Mouse (Mus musculus): ENCODE measurements at regions not wholly inside any gene's neighbourhood (a gene's known extent, or its start where the extent isn't known, plus 50 kb on each side); places are given as distances from the start of the nearest gene placed in this dataset.

DNA sequence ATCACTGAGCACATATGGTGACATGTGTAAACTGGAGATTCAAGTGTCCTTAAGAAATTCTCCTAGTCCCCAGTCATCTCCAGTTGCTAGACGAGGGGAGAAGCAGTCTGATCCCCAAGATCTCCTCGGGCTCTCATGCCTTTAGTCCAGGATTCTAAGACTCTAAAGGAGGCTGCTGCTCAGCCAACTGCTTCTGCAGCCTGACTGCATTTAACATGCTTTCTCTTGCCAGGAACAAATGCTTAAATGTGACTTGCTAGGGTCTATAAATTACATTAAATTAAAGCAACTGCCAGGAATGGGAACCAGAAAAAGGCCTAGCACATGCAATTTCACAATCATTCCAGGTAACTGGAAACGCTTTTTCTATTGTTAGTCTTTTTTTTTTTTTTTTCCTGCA lies 599.8 kb upstream of the Gcfc2 start:
- no peak for DNase-seq

DNA sequence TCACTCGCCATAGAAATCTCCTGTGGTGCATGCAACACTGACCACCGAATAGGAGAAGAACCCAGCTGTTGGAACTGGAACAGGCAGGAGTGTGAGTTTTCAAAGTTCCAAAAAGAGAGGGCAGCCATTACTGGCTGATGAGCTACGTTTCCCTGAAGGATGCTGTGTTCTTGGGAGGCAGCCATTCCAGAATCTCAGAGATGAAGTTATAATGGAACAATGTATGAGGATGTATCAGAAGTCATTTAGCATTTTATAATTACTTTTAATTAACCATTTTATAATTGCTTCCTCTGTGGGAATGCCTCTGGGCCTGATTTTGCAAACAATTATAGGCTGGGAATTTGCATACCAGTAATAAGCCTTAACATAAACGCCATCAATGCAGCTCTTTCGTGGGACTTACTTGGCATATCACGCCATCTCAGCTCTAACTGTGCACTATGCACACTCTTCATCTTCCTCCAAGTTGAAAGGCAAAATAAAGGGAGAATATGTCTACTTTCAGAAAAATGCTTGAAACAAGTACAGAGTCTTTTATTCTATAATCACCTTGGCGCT lies 559.4 kb upstream of the Gcfc2 start:
- no peak for DNase-seq

DNA sequence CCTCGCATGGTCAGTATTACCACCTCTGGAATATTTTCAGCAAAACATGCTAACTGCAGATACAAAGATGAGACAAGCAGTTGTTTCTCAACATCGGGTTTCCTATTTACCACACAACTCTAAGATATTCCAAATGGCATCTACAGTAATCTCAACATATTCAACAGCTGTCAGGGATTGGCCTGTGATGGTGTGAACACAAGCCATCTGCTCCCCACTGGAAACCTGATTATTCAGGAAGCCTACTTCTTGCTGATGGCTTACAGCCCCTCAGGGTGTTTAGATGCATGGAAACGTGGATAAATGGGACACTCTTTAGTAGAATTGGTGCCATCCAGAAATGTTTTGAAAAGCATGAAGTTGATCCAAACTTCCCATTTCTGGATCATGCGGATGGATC lies 535.0 kb upstream of the Gcfc2 start:
- DNase-seq = no peak

DNA sequence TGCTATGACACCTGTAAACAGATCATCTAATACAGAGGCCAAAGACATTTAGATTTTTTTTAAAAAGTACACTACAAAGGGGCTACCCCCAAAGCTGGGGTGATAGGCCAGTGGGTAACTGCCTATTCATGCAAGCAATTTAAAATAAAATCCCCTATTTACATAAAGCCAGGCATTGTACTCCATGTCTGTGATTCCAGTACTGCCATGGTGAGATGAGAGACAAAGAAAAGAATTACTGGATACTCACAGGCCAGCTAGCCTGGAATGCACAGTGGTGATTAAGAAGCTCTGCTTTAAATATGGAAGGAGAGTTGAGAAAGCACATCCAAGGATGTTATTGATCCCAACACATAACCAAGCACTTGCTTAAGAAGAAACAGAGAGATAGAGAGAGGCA lies 520.3 kb upstream of the Gcfc2 start:
- DNase-seq = no peak

DNA sequence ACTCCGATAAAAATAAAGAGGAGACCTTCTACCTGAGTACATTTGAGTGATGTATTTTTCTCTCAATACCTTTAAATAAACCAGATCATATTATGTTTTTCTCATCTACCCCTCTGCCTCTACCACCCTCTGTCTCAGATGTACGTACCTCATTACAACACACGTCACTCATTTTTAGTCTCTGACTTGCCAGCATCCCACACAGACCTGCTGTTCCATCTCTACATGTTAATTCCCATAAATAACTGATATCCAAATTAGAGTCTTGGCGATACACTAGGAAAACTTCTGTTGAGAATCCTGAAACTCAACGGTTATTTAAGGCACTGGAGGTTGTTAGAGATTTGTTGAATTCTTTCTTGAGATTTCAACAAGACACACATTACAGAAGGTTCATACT lies 509.9 kb upstream of the Gcfc2 start:
- DNase-seq = no peak

DNA sequence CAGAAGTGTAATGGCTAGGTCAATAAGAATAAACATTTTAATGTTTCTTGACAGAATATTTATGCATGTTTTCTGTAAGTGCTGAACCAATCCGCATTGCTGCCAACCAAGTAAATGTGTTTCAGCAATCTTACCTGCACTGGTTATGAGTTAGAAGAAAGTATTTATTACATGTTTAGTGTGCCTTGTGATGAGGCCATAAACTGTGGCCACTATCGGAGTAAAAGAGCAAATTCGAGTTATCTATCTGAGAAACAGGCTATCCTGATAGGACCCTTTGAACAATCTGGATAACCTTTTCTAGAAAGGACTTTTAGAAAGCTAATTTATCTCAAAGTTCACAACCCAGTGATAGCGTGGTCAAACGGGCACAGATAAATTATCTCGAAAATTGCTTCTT lies 488.7 kb upstream of the Gcfc2 start:
- DNase-seq = no peak

DNA sequence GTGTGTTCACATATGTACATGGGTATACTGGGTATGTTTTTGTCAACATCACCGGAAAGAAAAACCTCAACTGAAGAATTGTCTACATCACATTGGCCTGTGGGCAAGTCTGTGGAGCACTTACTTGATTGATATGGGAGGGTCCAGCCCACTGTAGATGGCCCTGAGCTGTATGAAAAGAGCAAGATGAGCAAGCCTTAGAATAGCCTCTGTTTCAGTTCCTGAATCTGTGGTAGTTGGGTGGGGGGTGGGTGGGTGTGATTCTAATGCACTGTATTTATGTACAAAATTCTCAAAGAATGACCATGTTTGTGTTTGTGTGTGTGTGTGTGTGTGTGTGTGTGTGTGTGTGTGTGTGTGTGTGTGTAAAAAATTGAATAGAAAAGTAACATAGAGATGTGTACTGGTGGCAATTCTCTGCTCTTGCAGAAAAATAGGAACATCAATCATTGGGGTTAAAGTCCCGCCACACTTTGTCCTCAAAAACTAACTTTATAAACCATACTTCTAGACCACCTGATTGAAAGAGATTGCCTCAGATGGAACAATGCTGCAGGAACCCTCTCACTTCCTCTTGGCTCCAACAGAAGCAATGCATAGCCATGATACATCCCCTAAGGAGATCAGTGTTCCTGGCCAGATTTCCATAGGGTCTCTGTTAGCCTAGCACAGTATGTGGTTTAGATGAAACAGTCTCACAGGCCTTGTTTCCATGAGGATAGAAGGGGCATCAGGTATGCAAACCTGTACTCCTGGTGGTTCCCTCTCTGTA lies 484.3 kb upstream of the Gcfc2 start:
- no peak for DNase-seq

DNA sequence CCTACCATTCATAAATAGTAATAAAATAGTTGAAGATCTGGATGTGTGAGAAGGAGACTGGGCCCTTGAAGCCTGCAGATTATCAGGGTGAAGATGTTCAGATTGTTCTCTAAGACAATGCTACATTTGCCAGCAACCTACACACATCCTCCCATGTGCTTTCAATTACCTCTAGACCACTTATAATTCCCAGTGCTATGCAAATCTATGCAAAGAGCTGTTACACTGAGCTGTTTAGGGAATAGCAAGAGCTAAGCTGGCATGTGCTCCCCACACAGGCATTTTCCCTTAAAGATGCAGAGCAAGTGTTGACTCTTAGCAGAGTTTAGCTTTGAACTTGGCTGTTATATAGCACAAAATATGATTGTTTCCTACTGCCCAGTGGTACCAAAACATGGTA lies 482.1 kb upstream of the Gcfc2 start:
- DNase-seq = no peak

DNA sequence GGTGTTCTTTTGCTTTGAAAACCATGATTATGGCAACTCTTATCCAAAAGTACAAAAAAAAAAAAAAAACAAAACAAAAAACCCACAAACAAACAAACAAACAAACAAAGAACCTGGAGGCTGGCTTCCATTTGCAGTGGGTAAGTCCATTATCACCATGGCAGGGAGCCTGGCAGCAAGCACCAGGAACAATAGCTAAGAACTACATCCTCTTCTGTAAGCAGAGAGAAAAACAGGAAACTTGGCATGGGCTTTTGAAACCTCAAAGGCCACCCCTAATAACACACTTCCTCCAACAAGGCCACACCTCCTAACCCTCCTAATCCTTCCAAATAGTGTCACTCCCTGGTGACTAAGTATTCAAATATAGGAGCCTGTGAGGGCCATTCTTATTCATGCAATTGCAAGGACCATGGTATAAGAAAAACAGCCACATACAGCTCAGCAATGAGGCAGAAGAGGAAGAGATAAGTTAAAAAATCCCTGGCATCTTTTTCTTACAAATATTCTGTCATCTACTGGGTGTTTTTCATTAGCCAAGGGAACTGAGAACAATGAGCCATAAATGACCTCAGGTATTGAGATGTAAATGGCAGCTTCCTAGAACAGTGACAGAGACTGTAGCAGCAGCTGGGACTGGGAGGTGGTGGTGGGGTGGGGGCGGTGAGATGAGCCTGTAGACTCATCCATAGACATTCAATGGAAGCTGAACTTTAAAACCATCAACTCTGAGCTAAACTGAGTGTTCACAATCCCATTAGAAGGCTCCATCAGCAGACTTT lies 477.3 kb upstream of the Gcfc2 start:
- no peak for DNase-seq

DNA sequence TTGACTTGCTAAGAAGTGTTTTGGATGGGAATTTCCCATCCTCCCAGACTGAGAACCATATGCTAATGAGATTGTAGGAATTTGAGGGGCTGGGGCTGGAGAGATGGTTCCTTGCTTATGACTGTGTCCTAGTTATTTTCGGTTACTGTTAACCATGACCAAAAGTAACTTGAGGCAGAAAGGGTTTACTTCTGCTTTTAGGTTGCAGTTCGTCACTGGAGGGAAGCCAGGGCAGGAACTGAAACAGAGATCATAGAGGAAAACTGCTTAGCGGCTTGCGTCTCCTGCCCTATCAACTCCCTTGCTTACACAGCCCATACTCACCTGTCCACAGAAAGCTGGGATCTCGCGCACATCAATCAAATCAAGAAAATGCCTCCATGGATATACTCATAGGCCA lies 475.8 kb upstream of the Gcfc2 start:
- no peak for DNase-seq

DNA sequence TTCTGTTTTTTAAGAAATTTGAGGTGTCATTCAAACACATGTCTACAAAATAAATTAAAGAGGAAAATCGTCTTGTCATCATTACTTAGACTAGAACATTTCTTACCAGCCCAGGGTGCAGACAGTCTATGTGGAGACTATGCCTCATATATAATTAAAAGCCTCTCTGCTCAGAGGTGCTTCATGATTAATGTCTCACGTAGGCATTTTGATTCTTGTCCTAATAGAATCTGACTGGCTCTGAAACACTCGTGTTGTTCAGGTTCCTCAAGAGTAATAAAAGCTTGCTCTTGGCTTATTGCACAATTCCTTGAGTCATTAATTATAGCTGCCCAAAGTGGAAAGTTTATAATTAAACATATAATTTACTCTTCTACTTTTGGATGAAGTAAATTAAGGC lies 475.1 kb upstream of the Gcfc2 start:
- DNase-seq = no peak

DNA sequence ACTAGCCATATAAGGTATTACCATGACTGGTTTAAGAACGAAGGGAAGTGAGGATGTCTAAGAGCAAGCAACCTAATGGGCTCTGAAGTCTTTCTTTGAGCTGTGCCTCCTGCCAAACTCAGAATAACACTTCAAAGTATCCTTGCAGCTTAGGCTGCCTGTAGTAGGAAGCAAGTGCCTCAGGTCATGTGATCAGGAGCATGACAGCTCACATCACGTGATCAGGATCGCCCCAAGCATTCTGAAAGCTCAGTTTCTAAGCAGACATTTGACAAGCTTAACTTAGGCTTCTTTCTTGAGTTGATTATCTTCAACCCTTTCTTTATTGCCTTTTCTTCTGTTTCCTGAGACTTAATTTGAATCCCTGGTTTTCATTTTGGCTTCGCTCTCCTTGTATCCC lies 462.4 kb upstream of the Gcfc2 start:
- DNase-seq = no peak

DNA sequence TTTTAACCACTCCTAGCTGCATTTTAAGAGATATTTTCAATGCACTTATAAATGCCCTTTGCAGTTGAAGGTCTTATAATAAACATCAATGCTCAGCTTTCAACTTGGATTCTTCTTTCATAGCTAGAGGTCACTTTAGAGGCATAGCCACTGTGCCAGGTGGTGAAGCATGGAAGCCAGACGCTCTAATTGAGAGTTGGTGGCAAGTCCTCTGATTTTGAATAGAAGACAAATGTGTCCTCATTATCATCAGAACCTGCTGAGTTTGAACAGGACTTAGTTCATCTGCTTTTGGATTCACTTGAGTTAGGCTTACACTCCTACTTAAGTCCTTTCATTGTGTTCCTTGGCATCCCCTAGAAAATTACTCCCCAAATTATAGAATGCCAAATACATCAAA lies 459.0 kb upstream of the Gcfc2 start:
- DNase-seq = no peak

DNA sequence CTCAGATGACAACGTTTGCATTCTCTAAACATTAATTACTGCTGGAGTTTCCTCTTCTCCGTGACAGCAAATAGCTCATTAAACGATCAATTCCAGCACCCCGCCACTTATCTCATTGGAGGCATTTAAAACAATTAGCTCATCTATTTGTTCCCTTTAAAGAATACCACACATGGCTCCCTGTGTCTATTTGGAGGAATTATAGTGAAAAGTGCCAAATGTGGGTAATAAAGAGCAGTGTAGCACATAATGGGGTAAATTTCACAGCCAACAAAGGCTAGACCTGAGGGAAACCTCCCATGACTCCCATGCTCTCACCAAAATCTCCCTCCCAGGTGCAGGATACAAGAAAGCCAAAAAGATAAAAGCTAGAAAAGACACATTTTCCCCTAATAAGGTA lies 456.9 kb upstream of the Gcfc2 start:
- DNase-seq = no peak

DNA sequence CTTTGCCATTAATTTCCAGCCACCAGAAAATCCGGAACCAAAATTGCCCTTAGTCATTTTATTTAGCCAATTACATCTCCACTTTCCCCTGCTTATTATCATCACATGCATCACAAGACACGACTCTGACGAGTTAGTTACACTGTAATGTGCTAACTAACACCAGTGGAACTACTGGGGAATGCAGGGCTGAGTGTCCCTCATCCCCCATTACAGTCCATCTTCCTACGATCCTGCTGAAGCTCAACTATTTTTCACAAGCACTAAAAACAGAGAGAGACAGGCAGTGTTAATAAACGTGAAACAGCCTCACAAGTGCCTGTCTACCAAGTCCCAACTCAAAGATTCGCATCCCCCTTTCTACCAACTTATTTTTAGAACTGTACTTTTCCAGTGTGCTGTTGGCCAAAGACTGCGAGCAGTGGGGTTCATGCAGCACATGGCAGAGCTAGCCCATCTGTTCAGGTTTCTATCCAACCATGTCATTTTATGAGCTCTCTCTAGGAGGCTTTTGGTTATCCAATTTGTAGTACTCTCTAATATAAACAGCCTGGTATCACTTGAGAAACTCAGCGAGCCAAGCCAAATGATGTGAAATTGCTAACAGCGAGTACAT lies 452.0 kb upstream of the Gcfc2 start:
- DNase-seq = no peak

DNA sequence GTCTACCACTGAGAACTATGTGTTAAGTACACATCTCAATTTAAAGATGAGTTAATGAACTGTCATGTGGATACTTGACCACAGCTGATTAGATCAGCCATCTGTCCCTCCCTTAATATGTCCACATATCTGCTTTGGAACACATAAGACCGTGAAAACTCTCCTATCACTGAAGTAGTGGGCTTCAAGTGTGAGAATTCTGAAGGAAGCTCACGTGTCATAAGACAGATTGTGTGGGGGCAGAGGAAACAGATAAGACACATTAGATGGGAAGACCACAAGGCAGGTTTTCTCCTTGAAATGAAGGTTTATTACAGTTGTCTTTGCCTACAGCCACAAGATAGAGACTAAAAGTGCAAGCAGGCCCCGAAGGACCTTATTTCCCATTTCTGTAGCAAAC lies 451.0 kb upstream of the Gcfc2 start:
- no peak for DNase-seq

DNA sequence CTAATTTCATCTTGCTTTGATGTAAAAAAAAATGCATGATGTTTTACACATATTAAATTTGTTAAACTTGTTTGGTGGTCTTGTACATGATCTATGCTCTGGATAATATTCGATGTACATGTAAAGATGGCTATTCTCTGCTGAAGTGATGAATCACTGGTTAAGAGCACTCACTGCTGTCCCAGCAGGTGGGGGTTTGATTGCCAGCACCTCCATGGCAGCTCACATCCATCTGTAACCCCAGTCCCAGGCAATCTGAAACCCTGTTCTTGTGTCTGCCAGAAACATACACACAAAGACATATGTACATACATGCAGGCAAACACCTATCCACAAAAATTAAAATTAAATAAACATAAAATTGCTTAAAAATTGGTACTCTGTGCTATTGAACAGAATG lies 448.7 kb upstream of the Gcfc2 start:
- no peak for DNase-seq

DNA sequence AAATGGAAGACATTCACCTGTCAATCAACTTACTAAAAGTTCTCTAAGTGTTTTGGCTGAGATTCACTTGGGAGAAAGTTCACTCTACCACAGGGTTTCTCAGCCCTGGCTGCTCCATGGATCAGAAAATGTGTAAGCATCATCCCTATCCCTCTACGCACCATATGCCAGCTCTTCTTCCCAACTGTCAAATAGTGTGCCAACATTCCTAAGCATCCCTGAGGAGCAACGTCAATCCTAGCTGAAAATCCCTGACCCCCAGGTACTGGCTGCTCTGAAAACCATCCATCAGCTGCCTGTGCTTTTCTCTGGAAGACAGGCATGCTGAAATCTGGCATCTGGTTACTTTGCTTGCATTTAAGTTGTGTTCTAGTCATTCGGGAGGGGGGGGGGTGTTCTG lies 436.5 kb upstream of the Gcfc2 start:
- no peak for DNase-seq

DNA sequence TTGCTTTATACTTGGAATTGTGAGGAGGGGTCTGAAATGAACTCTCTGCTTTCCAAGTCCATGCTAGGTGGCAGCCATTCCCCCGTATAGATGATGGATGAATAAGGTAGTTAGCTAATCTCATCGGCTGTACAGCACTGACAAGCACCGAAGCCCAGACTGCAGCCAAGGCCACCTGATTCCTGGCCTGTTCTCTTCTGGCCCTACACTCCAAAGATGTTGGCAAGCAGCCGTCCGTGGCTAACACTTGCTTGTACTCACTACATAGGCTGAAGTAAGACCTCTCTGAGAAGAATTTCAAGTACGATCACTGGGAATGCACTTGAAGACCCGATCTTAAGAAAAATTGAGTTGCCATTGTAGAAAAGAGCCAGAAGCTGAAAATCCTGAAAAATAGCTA lies 427.2 kb upstream of the Gcfc2 start:
- DNase-seq = peak; percentile 13

DNA sequence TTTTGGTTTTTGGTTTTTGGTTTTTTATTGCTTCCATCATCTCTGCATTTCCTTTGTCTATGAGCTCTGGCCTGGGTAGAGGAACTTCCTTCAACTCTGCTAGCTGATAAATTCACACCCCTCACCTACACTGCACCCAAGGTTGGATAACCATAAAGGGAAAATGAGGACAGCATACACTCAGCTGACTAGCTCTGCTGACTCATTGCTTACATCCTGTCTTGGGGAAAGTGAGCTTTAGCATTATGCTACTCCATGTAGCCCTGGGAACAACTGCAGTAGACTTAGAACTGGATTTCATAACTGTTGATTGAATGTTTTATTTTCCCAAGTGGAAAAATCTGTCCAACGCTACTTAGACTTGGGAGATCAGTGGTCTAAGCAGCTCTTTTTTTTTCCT lies 406.3 kb upstream of the Gcfc2 start:
- DNase-seq = no peak

DNA sequence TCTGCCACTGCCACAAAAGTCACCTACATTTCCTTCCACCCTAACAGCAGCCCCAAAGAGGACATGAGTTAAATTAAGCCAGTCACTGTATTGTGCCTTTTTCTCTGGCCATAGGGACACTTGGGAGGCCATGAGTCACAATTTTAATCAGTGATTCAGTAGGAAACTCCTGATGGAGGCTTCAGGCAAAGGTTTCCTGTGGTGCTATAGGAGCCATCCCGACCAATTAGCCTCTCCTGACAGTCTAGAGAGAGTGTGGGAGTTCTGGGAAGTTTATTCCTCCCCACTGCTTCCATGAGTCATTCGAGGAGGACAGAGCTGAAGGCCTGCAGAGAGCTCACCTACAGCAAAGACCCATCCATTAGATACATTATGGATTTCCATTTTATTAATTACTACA lies 361.2 kb upstream of the Gcfc2 start:
- DNase-seq = no peak

DNA sequence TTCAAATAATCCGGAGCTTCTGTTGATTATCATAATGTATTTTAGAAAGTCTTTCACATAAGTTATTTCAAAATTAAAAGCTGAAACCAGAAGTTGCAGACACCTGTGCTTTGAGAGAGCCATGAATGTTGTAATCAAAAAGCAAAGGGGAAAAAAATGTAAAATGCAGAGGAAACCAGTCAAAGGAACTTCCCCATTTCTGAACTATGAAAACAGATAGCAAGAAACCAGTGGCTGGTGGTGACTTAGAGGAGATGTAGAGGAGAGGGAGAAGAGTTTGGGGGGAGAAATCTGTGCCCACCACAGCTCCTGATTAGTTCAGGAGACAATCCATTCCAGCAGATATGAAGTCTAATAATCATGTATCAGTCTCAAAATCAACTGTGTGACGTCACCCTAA lies 360.3 kb upstream of the Gcfc2 start:
- no peak for DNase-seq

DNA sequence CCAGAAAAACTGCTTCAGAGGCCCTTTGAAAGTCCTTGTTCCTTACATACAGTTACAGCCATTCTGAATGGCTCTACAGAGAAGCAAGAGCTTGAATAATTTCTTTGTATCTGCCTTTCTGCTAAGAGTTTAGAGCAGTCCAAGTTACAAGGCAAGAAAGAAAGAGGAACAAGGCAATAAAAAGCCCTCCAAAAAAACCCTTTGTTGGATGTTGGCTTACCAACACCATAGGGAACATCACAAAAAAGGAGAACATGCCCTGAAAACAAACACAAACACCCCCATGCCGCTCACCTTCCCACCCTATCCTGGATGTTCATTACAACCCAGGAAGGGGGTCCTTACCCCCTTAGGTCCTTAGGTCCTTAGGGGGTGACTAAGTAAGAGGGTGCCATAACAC lies 359.2 kb upstream of the Gcfc2 start:
- DNase-seq = no peak
